Mouse (Mus musculus) hindbrain, embryonic 11.5 days (tissue): ENCODE measurements around the gene Matn1. TPM values are rescaled to one million over a fixed set of nuclear protein-coding genes. Genes with fewer than 3 reads are reported as not detected.

ENCODE experiments used
- ATAC-seq: fragments of 200-750 bp; cut with Nextera tagmentation; 2 replicates; pipeline ENCODE4 v1.8.0; 2017; ENCODE audit warnings: mild to moderate bottlenecking, moderate TSS enrichment, moderate library complexity; ENCODE audit not compliant: low FRiP score
- DNase-seq: peaks from one replicate; pipeline ENCODE4 v3.0.0-alpha.2; 2015; ENCODE audit warnings: low spot score
- H3K27ac ChIP-seq: fragments of 300-500 bp; sonication (generic); 2 replicates; pipeline ENCODE4 v1.5.1; 2014; ENCODE audit warnings: mild to moderate bottlenecking, low read depth, low read length
- H3K27me3 ChIP-seq: fragments of 300-500 bp; sonication (generic); 2 replicates; pipeline ENCODE4 v1.6.1; 2014; ENCODE audit warnings: mild to moderate bottlenecking, low read length, moderate library complexity, mixed read lengths; ENCODE audit not compliant: control insufficient read depth, insufficient read depth
- H3K36me3 ChIP-seq: fragments of 300-500 bp; sonication (generic); 2 replicates; pipeline ENCODE4 v1.6.1; 2014; ENCODE audit warnings: mild to moderate bottlenecking, low read length, moderate library complexity, mixed read lengths; ENCODE audit not compliant: control insufficient read depth, insufficient read depth
- H3K4me1 ChIP-seq: fragments of 300-500 bp; sonication (generic); replicated peaks from 2 replicates; pipeline ENCODE4 v1.6.1; 2014; ENCODE audit warnings: low read length, mixed read lengths; ENCODE audit not compliant: control insufficient read depth, insufficient read depth
- H3K4me2 ChIP-seq: fragments of 300-500 bp; sonication (generic); replicated peaks from 2 replicates; pipeline ENCODE4 v1.6.1; 2014; ENCODE audit warnings: mild to moderate bottlenecking, low read depth, low read length
- H3K4me3 ChIP-seq: fragments of 300-500 bp; sonication (generic); 2 replicates; pipeline ENCODE4 v1.5.1; 2014; ENCODE audit warnings: low read depth, low read length
- H3K9ac ChIP-seq: fragments of 300-500 bp; sonication (generic); 2 replicates; pipeline ENCODE4 v1.6.1; 2014; ENCODE audit warnings: low read depth, low read length
- H3K9me3 ChIP-seq: fragments of 300-500 bp; sonication (generic); 2 replicates; pipeline ENCODE4 v1.6.1; 2016; ENCODE audit warnings: low read length; ENCODE audit not compliant: control insufficient read depth
- WGBS: fragments of 180-500 bp; shearing (Covaris S2); extraction: QIAGEN DNeasy Blood & Tissue Kit; methylation state at CpG from one replicate; pipeline ENCODE4 v1.1.7; 2014; 5-methylcytosine and 5-hydroxymethylcytosine counted together
- polyA plus RNA-seq: library from polyadenylated mRNA; unstranded; fragments of >200 nt; fragmentation: Nextera tagmentation; extraction: Ambion mirVana; gene quantifications from 2 replicates; pipeline ENCODE4 v1.2.1, GENCODE M21; 2014

The Matn1 gene
- polyA plus RNA-seq: 0.85 TPM in 1 of 2 replicates, not detected in the other

- Histone ChIP-seq H3K9ac (no peak within 1 kb of the TSS), H3K4me2 (no peak within 1 kb of the TSS), H3K36me3 (no peaks in the 10 kb centered on the region), H3K9me3 (no peaks in the 10 kb centered on the region), H3K4me3 (no peak within 1 kb of the TSS), H3K4me1 (no peaks in the 10 kb centered on the region), H3K27ac (no peak within 1 kb of the TSS), H3K27me3 (0 out of 2 replicates have a peak, but pooled peaks cover 2% of the 10 kb centered on the region)
- DNase-seq: no peak
- 47% methylated on average over 6 of the region's 6 CpGs for WGBS
- no peak for ATAC-seq
Observed at GRCm38 (mm10) chr4:130944112-130944511, at the start of gene Matn1. Gene Matn1 (plus strand): TSS chr4:130944385.

GRCm38 (mm10) chr4:130895701-130896100, 48.5 kb upstream of the Matn1 start:
- H3K4me2 ChIP-seq: no peak overlapping the region
- H3K4me3 ChIP-seq: no peak overlapping the region
- 91% methylated on average over 6 of the region's 6 CpGs for WGBS
- peaks cover under 1% of the 10 kb centered on the region; the same call in 1 of the 2 replicates for H3K27me3 ChIP-seq
- no peak overlapping the region for H3K27ac ChIP-seq
- H3K9me3 ChIP-seq: no peaks in the 10 kb centered on the region
- DNase-seq: no peak
- H3K36me3 ChIP-seq: no peaks in the 10 kb centered on the region
- H3K4me1 ChIP-seq: 0 out of 2 replicates have a peak, but pooled peaks cover 2% of the 10 kb centered on the region
- no peak for ATAC-seq
- no peak overlapping the region for H3K9ac ChIP-seq

GRCm38 (mm10) chr4:130896372-130896771, 47.8 kb upstream of the Matn1 start:
- no peaks in the 10 kb centered on the region for H3K4me1 ChIP-seq
- no peaks in the 10 kb centered on the region for H3K9me3 ChIP-seq
- no peaks in the 10 kb centered on the region for H3K36me3 ChIP-seq
- no peak overlapping the region for H3K27ac ChIP-seq
- no peak overlapping the region for H3K4me3 ChIP-seq
- peak; percentile 67 for DNase-seq
- H3K4me2 ChIP-seq: no peak overlapping the region
- no peaks in the 10 kb centered on the region for H3K27me3 ChIP-seq
- WGBS: 72% methylated on average over 2 of the region's 2 CpGs
- no peak overlapping the region for H3K9ac ChIP-seq
- ATAC-seq: no peak

DNA sequence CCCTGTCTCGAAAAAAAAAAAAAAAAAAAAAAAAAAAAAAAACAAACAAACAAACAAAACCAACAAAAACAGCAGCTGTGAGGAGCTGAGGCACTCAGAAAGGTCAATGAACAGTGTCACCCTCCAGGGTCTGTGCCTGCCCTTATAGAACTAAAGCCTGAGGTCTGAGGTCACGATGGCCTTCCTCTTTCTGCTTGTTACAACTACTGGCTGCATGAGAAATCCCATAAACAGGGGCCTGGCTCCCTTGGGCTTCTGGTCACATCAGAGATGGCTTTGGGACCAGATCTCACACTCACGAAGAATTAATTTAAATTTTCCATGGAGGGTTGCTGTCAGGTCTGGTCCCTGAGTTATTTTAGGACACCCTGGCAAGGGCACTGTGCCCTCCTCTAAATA, 44.8 kb upstream of the Matn1 start:
- Histone ChIP-seq H3K4me2 (no peak overlapping the region), H3K27ac (no peak overlapping the region), H3K4me3 (no peak overlapping the region), H3K36me3 (no peaks in the 10 kb centered on the region), H3K4me1 (no peaks in the 10 kb centered on the region), H3K27me3 (no peaks in the 10 kb centered on the region), H3K9me3 (no peaks in the 10 kb centered on the region), H3K9ac (no peak overlapping the region)
- no peak for ATAC-seq
- no peak for DNase-seq
- 66% methylated on average over 2 of the region's 3 CpGs for WGBS

DNA sequence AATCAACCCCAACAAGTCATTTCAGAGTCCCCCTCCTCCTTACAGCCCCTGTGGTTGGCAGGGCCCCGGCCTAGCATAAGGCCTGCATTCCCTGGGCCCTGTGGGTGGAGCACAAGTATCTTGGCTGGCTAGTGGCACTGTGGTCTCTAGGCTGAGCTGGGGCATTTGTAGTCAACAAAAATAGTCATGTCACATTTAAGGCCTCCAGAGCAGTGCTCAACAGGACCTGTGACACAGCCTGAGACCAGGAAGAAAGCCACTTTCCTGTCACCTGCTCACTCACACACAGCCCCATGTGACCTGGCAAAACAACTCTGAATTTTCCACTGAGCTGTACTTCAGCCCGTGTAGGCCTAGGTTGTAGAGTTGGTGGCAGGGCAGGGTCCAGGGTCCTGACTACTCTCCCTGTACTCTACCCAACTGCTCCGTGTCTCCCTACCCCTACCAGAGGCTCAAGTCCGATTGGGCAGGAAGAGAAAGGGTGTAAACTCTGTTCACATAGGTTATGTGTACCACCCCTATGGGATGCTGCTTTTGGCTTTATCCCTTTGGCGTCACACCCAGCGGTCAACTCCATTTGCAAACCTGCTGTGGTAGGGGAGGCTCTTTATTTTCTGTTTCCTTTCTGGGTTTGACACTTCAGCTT, 44.3 kb upstream of the Matn1 start:
- H3K4me2 ChIP-seq: no peak overlapping the region
- no peaks in the 10 kb centered on the region; the same call in 1 of the 2 replicates for H3K4me1 ChIP-seq
- DNase-seq: no peak
- no peaks in the 10 kb centered on the region for H3K9me3 ChIP-seq
- ATAC-seq: no peak
- WGBS: 86% methylated on average over 6 of the region's 6 CpGs
- no peak overlapping the region for H3K9ac ChIP-seq
- H3K27me3 ChIP-seq: no peaks in the 10 kb centered on the region
- H3K36me3 ChIP-seq: no peaks in the 10 kb centered on the region
- H3K4me3 ChIP-seq: no peak overlapping the region
- no peak overlapping the region for H3K27ac ChIP-seq

DNA sequence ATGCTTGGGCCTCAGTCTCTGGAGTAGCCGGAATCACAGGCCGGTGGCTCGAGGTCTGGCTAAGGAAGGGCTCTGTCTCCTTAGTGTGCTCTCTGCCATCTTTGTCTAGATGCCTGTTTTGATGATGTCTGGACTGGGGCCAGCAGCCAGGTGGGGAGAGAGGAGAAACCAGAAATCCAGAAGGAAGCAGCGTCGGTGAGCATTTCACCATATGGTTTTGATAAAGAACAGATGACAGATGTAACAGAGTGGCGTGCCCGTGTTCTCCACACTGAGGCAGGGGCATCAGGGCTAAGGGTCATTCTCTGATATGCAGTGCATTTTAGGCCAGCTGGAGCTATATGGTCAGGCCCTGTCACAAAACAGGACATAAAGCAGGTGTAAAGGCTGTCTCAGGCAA, 43.4 kb upstream of the Matn1 start:
- ATAC-seq: no peak
- Histone ChIP-seq H3K4me1 (no peaks in the 10 kb centered on the region; the same call in 1 of the 2 replicates), H3K9ac (no peak overlapping the region), H3K9me3 (no peaks in the 10 kb centered on the region), H3K4me2 (no peak overlapping the region), H3K27ac (no peak overlapping the region), H3K36me3 (no peaks in the 10 kb centered on the region), H3K4me3 (no peak overlapping the region), H3K27me3 (no peaks in the 10 kb centered on the region)
- no peak for DNase-seq
- 75% methylated on average over 7 of the region's 7 CpGs for WGBS

- no peaks in the 10 kb centered on the region for H3K9me3 ChIP-seq
- ATAC-seq (no peak), DNase-seq (no peak)
- H3K9ac ChIP-seq: no peak overlapping the region
- no peak overlapping the region for H3K4me2 ChIP-seq
- H3K27ac ChIP-seq: no peak overlapping the region
- H3K4me1 ChIP-seq: no peaks in the 10 kb centered on the region; the same call in 1 of the 2 replicates
- H3K36me3 ChIP-seq: no peaks in the 10 kb centered on the region
- WGBS: 62% methylated on average over 8 of the region's 8 CpGs
- H3K27me3 ChIP-seq: no peaks in the 10 kb centered on the region
- H3K4me3 ChIP-seq: no peak overlapping the region
Observed at GRCm38 (mm10) chr4:130902289-130902781, 41.9 kb upstream of the Matn1 start.

GRCm38 (mm10) chr4:130905025-130905424, 39.2 kb upstream of the Matn1 start:
- Histone ChIP-seq H3K4me3 (no peak overlapping the region), H3K4me2 (no peak overlapping the region), H3K4me1 (no peaks in the 10 kb centered on the region; the same call in 1 of the 2 replicates), H3K36me3 (no peaks in the 10 kb centered on the region), H3K27ac (no peak overlapping the region), H3K9me3 (no peaks in the 10 kb centered on the region), H3K9ac (no peak overlapping the region), H3K27me3 (no peaks in the 10 kb centered on the region)
- DNase-seq: no peak
- 84% methylated on average over 7 of the region's 7 CpGs for WGBS
- no peak for ATAC-seq

DNA sequence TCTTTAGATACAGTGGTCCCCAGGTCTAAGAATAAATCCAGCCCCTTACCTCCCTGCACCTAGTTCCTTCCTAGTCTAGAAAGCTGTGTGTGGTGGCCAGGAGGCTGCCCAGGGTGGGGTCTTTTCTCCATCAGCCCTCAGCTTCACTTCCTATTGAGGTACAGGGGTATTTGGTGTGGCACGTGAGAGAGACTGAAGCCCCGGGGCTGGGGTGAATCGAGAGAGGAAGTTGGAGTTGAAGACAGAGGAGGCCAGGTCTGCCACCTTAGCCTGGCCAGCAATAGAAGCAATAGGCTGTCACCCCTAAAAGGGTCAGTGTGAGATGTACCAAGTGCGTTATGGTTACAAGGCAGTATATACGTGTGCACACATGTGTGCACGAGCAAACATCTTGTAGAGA, 38.3 kb upstream of the Matn1 start:
- Histone ChIP-seq H3K9ac (no peak overlapping the region), H3K4me2 (no peak overlapping the region), H3K27me3 (no peaks in the 10 kb centered on the region), H3K4me3 (no peak overlapping the region), H3K27ac (no peak overlapping the region), H3K4me1 (no peaks in the 10 kb centered on the region; the same call in 1 of the 2 replicates), H3K9me3 (no peaks in the 10 kb centered on the region), H3K36me3 (no peaks in the 10 kb centered on the region)
- ATAC-seq (no peak), DNase-seq (no peak)
- WGBS: 89% methylated on average over 6 of the region's 6 CpGs
